Mouse (Mus musculus): ENCODE results near the gene Tmem52.
"Not testable (repeated sequence)": the region's sequence is repeated elsewhere in the genome, so short reads cannot be mapped to it uniquely, and the experiment has no call there.

The Tmem52 gene

DNA sequence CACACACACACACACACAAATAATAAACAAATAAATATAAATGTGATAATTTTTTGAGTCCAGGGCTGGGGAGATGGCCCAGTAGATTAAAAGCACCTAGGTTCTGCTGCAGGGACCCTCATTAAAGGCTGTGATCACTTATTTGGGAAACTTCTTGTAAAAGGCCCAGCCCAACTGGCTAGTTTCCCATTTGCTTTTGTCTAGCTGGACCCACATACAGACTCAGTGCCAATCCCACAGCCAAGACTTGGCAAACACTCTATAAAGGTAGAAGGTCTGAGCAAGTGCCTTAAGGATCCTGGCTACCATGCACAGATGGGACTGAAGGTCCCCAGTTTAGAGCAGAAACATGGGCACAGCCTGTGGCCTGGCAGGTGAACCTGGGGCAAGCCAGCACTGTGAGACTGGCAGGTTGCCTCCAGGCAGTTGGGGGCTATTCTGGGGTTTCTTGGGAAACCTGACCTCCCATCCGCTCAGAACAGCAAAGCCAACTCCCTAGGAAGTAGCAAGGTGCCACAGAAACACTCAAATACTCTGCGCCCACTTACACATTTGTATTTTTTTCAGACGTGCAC, 3.9 kb downstream of the Tmem52 start:
- no peak for DNase-seq (ENCODE audit: low read depth)

DNA sequence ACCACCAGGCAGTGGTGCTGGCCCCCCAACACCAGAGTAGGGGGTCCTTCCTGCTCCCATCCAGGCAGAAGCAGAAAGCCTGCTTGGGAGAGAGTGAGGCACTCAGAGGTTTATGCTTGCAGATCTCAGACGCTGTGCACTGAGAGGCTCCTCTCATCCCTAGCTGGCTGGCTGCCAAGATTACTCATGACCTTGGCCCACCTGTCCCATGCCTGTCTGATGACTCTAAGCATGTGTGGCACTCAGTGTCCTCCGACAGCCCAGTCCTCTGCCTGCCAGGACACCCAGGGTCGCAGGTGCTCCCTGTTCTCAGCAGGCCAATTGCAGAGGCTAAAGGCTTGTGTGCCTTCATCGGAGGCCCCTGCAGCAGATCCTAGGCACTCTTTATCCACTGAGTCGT, 4.4 kb downstream of the Tmem52 start:
- DNase-seq (ENCODE audit: low read depth) = no peak

DNA sequence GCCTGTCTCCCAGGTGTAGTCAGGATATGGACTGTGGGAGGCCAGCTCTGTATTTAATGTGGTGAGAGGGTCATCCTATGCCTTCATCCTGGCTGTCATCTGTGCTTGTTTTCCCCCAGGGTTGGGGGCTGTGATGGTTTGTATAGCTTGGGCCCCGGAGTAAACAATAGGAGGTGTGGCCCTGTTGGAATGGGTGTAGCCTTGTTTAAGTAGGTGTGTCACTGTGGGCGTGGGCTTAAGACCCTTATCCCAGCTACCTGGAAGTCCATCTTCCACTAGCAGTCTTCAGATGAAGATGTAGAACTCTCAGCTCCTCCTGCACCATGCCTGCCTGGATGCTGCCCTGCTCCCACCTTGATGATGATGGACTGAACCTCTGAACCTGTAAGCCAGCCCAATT, 4.9 kb downstream of the Tmem52 start:
- DNase-seq (ENCODE audit: low read depth) = not testable (repeated sequence)

DNA sequence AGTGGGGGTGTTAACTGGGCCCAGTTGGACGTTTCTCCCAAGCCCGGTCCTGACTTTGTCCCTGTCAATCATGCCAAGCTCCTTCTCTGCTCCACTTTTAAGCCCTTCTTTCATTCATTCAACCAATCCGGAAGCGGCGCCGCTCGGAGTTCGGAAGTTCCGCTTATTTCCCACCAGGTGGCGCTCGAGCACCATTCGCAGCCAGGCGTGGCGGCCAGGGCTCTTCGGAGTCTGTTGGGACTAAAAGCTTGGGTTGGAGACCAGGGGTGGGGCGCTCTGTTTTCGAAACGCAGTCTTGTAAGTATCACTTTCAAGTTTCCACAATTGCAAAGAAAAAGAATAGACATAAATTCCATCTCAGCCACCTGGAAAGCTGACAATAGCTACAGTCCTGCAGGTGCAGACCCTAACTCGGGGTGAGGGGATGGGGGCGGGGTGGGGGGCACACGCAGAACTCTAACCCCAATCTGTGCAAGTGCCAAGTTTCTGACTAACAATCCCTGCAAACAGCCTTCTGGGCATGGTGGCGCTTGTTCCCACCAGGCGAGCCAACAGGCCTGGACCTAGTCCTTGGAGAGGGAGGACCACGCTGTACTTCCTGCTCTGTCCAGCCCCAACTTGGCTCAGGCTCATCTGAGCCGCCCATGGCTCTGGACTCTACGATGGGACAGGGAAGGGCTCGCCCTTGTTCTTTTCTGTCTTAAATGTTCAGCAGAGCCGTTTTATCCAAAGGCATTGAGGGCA, 12.6 kb downstream of the Tmem52 start:
- DNase-seq (ENCODE audit: low read depth) = peak; percentile 85

DNA sequence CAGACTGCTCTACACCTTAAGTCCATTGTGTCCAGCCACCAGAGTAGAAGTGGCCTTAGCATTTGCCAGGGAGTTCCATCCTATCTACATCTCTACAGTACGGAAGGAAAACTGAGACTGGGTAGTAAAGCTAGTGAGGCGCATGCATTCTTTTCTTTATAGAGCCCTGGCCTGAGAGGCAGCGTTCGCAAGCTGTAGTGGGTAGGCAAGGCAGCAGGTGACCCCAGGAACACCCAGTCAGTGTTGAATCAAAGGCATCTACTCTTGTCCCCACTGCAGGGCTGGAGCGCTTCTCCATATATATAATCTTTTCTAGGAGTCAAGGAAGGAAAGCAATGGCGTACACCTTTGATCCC, 13.2 kb downstream of the Tmem52 start:
- no peak for DNase-seq (ENCODE audit: low read depth)

DNA sequence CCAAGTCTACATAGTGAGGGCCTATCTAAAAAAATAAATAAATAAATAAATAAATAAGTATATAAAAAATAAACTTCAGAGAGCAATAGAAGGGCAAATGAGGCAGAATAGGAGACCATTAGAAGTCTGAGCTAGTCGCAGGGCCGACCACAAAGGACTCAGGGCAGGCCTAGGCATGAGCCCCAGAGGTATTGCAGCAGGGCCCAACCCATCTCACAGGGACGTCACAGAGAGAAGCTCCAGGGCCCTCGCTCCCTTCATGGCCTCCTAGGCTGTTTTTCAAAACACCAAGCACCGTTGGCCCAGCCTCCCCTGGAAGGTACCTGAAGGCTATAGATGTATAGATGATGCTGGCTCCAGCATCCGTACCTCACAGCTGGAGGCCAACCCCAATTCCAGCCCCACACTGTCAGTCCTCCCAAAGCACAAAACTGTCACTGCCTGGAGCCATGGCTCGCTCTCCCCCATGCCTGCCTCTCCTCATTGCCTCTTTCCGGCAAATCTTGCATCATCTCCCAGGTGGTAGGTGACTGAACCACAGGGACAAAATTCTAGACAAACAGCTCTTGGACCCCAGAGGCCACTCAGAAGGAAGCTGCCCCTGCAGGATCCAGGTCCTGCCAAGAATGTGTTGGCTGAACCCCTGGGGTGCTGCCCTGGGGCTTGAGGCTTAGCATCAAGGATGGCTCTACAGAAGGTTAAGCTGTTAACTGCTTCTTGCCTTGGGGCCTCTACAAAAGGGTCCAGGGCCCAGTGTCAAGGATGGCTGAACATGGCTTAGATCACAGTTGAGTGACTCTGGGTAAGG, 14.0 kb downstream of the Tmem52 start:
- no peak for DNase-seq (ENCODE audit: low read depth)

DNA sequence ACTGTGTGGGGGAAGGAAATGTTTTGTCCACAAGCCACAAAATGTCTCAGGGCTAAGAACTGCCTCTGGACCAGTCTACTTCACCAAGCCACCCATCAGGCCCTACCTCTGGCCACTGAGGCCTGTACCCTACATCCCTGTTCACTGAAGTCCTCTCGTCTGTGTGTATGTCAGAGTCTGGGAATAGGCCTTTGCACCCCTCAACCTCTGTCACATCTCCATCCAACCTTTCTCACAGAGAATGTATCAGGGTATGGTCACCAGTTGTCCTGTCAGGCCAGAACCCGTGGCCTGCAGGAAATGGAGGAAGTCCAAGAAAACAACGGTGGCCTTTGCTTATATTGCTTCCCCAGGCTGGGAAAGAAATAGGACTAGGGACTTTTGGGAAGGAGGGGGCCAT, 16.6 kb downstream of the Tmem52 start:
- DNase-seq (ENCODE audit: low read depth) = no peak

DNA sequence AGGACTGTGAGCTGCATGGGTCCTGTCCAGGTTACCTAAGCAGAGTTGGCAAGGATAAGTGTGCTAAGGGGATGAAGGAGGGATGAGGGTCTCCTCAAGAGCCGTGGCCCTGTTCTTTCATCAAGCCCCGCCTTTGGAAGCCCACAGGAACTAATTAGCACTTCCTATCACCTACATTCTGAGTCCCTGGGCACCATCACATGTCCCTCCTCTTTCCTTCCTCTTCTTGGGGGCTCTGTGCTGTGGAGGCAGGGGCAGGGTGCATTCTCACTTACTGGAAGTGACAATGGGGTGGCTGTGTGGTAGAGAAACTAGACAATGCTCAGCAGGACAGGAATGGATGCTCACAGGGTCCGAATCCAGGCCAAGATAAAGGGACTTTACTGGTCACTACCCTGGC, 18.8 kb downstream of the Tmem52 start:
- peak; percentile 51 for DNase-seq (ENCODE audit: low read depth)

DNA sequence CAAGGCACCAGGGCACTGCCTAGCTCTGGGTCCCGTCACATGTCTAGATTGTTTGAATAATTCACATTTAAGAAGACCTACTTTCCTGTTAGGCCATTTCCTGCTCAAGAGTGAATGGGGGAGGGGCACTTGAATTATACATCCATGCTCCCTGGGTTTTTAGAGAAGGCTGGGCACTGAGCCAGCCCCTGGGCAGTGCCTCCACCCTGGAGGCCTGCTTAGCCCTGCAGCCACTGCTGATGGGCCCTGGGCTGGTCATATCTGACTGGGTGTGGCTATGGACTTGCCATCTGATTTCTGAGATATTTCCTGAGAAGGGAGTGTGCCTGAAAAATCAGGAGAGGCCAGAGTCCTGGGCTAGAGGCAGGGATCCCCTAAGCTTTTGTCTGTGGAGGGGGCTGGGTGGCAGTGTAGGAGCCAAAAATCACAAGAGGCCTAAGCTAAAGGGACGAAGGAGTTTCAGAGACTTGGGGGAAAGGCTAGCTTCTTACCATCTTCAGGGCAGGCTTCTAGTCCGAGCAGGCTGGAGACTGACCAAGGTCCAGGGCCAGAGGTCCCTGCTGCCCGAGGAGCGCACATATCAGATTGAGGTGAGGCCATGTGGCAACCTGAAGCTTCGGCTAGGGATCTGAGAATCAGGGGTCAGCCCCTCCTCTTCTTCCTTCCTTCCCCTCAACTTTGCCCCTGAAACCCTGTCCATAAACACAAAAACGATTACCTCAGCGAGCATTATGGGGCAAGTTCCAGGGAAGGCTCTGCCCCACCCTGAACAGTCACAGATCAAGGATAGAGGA, 19.5 kb downstream of the Tmem52 start:
- DNase-seq (ENCODE audit: low read depth) = peak; percentile 93

DNA sequence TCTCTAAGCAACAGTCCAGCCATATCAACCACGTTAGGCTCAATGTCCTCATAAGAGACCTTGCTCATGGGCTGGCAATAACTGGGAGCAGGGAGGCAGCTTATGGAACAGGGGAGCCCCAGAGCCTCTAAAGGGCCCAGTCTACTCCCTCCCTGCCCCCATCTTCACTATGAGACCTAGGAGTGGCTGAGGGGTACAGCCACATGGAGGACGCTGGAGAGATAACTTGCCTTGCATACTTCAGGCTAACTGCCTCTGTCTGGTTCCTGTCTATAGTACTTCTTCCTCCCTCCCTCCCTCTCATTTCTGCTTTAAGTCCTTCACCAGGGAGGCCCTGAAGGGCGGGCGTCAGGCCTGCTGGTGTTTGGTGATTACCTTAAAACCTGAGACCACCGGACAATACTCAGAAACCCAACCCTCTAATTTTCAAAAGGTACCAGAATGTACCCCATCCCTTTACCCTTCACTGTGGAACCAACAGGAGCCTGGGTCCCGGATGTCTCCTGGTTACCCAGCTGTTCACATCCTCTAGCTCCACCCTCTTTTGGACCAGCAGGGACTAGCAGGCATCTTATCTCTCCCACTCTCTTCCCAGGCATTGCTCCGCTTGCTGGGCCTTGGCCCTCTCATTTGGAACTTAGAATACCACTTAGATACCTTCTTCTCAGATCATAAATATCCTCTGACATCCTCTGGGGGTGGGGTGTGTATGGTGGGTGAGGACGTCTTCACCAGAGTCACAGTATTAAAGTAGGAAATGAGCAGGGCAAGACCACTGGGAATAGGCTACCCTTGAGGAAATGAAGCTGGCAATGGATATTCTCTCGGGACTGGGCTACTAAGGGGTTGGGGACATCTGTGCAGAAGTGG, 20.4 kb downstream of the Tmem52 start:
- no peak for DNase-seq (ENCODE audit: low read depth)

DNA sequence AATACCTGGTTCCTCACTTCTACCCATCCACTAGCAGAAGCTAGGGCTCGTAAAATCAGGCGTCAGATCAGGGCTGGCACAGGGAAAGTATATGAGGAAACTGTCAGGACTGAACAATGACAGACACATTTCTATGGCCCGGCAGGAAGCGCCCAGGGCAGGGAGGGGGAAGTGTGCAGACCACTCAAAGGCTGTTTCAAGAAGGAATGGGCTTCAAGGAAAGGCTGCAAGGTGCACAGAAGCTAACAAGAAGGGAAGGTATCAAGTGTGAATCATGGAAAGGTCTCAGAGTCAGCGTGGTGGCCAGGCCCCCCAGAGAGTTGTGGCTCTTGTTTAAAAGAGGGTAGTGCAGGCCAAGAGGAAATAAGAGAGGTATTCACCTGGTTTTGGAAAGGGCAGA, 21.5 kb downstream of the Tmem52 start:
- no peak for DNase-seq (ENCODE audit: low read depth)

DNA sequence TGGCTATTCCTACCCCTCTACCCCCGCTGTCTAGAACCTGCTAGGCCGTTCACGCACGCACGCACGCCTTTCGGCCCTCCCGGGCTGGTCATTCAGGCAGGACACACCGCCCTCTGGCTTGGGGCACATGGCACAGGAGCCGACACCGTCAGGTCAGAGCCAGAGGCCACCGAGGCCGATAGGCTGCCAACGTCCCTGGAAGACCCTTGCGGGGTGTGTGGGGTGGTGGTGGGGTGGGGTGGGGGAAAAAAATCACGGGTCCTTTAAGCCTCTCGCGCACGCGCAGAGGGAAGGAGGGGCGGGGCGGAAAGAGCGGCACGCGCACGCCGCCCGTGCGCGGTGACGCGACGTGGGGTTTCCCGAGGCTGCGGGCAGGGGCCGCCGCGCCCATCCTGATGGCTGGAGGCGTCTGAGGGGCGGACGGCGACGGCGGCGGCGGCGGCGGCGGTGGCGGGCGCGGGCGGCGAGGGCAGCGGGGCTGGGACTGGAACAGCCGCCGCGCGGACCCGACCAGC, 22.1 kb downstream of the Tmem52 start, which contains the start of gene Gnb1:
Gnb1 (plus strand) TSS at position 372 of the 515 bp plus-strand sequence.
- peak; percentile 78 for DNase-seq (ENCODE audit: low read depth)

DNA sequence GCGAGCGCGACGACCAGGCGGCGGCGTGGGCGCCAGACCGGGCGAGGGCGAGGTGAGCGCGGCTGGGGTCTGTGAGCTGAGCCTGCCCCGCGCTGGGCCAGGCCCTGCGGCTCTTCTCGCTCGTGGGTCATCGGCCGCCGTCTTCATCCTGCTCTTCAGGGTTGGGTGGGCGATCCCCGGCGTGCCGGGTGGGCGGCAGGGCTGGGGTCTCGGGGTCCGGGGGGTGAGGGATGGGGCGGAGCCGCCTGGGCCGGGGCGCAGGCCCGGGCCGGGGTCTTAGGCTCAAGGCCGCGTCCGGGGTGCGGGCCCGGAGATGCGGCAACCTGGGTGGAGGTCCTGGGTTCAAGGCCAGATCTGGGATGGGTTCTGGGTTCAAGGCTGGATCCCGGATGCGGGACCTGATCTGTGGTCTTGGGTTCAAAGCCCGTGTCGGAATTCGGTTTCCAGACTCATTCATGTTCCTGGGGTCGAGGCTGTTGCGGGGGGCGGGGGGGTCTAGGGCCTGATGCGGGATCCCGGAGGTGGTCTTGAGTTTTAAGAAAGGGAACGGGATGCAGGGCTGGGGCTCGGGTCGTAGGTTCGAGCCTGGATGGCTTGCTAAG, 22.7 kb downstream of the Tmem52 start:
- DNase-seq (ENCODE audit: low read depth) = peak; percentile 41

DNA sequence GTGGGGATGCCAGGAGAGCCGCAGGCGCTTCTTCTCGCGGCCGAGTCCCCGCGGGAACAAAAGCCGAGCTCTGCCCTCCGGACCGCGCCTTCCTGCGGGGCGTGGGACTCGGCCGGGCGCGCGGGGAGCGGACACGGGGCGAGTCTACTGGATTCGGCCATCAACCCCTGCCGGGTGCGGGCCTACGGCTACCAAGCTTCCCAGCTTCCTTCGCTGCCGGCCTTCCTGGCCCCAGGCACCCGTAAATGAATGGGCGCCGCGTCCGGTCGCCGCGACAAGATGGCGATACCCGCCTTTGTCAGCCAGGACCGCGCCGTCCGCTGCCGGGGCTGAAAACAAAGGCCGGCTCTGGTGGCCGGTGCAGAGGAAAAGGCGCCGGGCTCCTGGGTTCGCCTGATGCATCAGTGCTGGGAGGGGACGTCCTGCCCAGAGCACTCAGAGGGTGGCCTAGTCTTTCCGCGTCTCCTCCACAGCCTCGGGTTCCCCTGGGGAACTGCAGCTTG, 23.3 kb downstream of the Tmem52 start:
- peak; percentile 54 for DNase-seq (ENCODE audit: low read depth)

DNA sequence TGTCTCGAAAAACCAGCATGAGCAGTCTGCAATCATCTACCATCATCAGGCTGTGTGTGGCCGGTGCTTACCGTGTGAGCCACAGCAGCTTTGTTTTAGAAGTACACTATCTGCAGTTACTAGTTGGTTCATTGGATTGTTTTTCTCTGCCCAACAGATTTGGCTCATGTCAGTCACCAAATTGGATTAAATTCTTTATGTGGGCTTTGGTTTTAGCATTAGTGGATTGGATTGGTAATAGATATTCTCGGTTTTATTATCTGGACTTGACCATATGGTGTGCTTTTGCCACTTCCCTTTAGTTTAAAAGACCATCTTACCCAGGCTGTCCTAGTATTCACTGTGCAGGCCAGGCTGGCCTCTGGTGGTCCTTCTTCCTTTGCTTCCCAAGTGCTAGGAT, 26.0 kb downstream of the Tmem52 start:
- DNase-seq (ENCODE audit: low read depth) = no peak

DNA sequence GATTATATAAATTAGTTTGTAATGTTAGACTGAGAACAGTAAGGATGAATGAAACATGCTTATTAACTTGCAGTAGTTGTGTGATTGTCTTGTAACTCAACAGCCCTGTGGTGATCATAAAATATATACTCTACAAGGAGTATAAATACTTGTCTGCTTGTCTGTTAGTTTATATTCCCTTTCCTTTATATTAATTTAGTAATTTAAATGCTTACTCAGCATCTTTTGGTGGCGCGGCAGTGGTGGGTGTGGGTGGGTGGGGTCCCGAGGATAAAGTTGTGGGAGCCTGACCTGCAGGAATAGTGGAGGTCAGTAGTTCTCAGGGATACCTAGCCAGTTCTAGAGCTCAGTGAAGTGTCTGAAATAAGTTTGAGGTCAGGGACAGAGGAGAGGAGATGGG, 29.0 kb downstream of the Tmem52 start:
- DNase-seq (ENCODE audit: low read depth) = no peak

DNA sequence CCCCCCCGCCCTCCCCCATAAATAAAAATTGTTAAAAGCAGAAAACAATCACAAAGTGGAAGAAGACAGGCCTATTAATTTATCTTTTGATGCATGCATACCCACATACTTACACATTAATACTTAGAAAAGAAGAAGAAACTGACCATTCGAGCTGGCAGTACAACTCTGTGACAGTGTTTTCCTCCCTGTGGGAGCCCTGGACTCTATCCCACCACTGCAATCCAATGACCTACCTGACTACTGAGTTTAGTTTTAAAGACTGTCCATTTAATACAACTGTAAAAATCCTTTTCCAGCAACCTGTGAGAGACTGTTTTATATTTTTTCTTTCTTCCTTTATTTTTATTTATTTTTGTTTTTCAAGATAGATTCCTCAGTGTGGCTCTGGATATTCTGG, 32.2 kb downstream of the Tmem52 start:
- DNase-seq (ENCODE audit: low read depth) = no peak

DNA sequence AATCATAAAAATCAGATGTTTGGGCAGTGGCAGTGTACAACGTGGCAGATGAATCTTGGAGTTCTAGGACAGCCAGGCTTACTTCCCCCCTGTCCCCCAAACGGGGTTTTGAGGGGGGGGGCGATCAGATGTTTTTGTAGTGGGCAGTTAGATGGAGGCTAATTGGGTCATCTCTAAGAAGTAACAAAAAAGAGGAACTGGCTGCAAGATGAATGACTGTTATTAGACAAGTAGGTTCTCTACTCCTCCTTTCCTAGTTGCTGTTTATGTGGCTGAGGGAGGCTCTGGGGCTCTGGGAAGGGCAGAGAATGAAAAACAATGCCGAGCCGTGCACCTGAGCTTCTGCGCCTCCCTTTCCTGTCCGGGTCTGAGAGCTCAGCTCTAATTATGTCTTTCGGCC, 36.2 kb downstream of the Tmem52 start:
- peak; percentile 59 for DNase-seq (ENCODE audit: low read depth)

DNA sequence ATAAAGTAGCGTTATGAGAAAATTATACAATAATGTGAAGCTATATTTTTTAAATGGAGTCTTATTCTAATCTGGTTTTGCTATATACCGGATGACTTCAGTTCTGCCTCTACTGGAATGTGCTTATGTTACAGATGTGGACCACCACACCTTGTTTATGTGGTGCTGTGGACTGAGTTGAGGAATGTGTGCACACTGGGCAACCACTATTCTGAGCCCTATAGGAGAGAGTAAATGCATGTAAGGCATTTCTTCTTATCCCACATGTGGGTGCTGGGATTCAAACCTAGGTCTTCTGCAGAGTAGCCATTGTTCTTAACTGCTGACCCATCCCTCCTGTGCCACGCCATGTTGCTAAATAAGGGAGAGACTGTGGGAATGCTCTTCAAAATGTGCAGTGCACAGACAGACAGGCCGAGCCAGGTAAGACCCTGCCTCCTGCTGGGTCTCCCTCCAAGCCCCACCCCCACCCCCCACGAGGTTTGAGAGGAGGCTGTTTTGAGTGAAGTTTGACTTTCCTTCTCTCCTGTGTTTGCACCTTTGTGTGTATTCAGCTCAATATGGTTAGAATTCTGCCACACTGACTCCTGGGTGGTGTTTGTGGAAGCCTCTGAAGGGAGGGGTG, 36.9 kb downstream of the Tmem52 start:
- no peak for DNase-seq (ENCODE audit: low read depth)

DNA sequence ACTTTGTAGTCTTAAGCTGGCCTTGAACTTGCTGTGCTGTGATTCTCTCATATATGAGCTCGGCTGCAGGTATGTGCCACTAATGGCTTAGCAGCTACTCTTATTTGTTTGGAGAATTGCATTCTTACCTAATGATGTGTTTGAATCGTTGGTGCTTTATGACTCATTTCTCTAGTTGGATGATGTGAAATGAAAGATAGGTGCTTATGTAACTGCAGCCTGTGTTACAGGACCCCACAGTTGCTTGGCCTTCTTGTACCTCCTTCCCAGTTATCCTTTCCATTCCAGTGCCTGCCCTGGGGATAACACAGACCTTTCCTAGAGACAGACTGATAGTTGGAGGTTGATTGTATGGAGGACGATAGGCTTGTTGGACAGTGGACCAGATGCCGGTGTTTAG, 39.7 kb downstream of the Tmem52 start:
- DNase-seq (ENCODE audit: low read depth) = peak; percentile 47

Data from 416B (cell line).